Mouse (Mus musculus) erythroblast, embryonic 14.5 days (primary cell): ENCODE measurements around the gene Gas2.

Experiments
- GATA1 ChIP-seq: IDR thresholded peaks from 2 replicates; pipeline ENCODE4 v1.6.1; 2012; ENCODE audit warnings: low read length, inconsistent platforms, mixed read lengths
- TAL1 ChIP-seq: IDR thresholded peaks from 3 replicates; pipeline ENCODE4 v1.6.1; 2012; ENCODE audit warnings: low read length, inconsistent platforms, mixed read lengths

DNA sequence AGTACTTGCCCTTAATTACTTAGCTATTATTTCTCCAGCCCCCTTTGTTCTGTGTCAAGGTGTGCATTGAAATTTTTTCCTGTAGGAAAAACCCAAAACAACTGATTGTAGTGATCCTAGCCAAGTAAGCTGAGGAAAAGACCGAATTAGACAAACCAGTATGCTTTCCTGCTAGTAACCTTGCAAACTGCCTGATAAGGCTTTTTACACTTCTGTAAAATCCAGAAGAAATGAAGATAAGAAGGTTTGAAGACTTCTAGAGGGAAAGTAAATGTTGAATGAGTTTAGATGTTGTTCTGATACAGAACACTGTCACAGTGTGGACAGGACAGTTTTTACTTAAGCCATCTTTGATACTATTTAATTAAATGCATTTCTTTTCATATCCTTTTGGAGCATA, 75.5 kb downstream of the Gas2 start:
- TF ChIP-seq GATA1 (no peak), TAL1 (no peak)
